Mouse (Mus musculus) A20 (cell line): ENCODE measurements around the gene Gm21425.
"Not testable (repeated sequence)": the region's sequence is repeated elsewhere in the genome, so short reads cannot be mapped to it uniquely, and the experiment has no call there.

Experiments
- DNase-seq: peaks from one replicate; pipeline ENCODE4 v3.0.0-alpha.2; 2011; ENCODE audit warnings: low read depth, low spot score

Gm21425 gene

GRCm38 (mm10) chrY:13161668-13162067 lies at the start of gene Gm21425:
Gene Gm21425 (plus strand): TSS chrY:13161968.
- not testable (repeated sequence) for DNase-seq

GRCm38 (mm10) chrY:13133392-13133791 lies 28.4 kb upstream of the Gm21425 start, which contains the start of gene Gm21891:
Gene Gm21891 (minus strand): TSS chrY:13133492.
- not testable (repeated sequence) for DNase-seq
